Mouse (Mus musculus): Measurements from ENCODE around the gene Arfgef2. TPM values are rescaled to one million over a fixed set of nuclear protein-coding genes. Genes with fewer than 3 reads are reported as not detected.

Arfgef2 gene
- total RNA-seq (2014; rRNA removed) (26.3 and 27.8 TPM in 2 replicates), polyA plus RNA-seq (2015; fragmentation: Nextera tagmentation; extraction: Ambion mirVana) (3.1 and 3.4 TPM in 2 replicates)

- H3K27me3 ChIP-seq (ENCODE audit: insufficient read depth, low read length) = no peaks in the 10 kb centered on the region
- H3K27ac ChIP-seq (ENCODE audit: low read depth, low read length) = peak within 1 kb of the TSS; percentile 60
- DNase-seq (ENCODE audit: low spot score) = peak; percentile 88
- peaks cover 9% of the 10 kb centered on the region; the same call in 1 of the 2 replicates for H3K4me1 ChIP-seq (ENCODE audit: insufficient read depth, low read length)
- ATAC-seq (ENCODE audit: low FRiP score) = peak; percentile 89
- peak within 1 kb of the TSS; percentile 92 for H3K9ac ChIP-seq (replicated peaks; ENCODE audit: low read length, poor library complexity, severe bottlenecking)
- no peak; the same call in 1 of the 2 replicates for TF ChIP-seq CTCF (IDR thresholded peaks at IDR 0.05)
- WGBS = under 1% methylated on average over 50 of the region's 76 CpGs
- H3K9me3 ChIP-seq (ENCODE audit: low read length) = no peaks in the 10 kb centered on the region
- H3K4me3 ChIP-seq (ENCODE audit: low read depth, low read length) = peak within 1 kb of the TSS; percentile 79
- peak within 1 kb of the TSS; percentile 93 for H3K4me2 ChIP-seq (ENCODE audit: low read depth, low read length, poor library complexity, severe bottlenecking)
- H3K36me3 ChIP-seq (ENCODE audit: insufficient read depth, low read length) = no peaks in the 10 kb centered on the region
Measured at GRCm38 (mm10) chr2:166805250-166806172, at the start of gene Arfgef2. Gene Arfgef2 (plus strand): TSS chr2:166805588.

GRCm38 (mm10) chr2:166757969-166758368, 47.4 kb upstream of the Arfgef2 start:
- Histone ChIP-seq H3K36me3 (ENCODE audit: insufficient read depth, low read length) (no peaks in the 10 kb centered on the region), H3K4me2 (ENCODE audit: low read depth, low read length, poor library complexity, severe bottlenecking) (no peak overlapping the region), H3K9me3 (ENCODE audit: low read length) (no peaks in the 10 kb centered on the region), H3K4me3 (ENCODE audit: low read depth, low read length) (no peak overlapping the region), H3K4me1 (ENCODE audit: insufficient read depth, low read length) (no peaks in the 10 kb centered on the region), H3K27me3 (ENCODE audit: insufficient read depth, low read length) (no peaks in the 10 kb centered on the region), H3K9ac (replicated peaks; ENCODE audit: low read length, poor library complexity, severe bottlenecking) (no peak overlapping the region), H3K27ac (ENCODE audit: low read depth, low read length) (no peak overlapping the region)
- no peak for DNase-seq (ENCODE audit: low spot score)
- ATAC-seq (ENCODE audit: low FRiP score) = no peak
- 49% methylated on average over 3 of the region's 3 CpGs for WGBS
- TF ChIP-seq CTCF (IDR thresholded peaks at IDR 0.05) = no peak

GRCm38 (mm10) chr2:166764051-166764450, 41.3 kb upstream of the Arfgef2 start:
- Histone ChIP-seq H3K4me3 (ENCODE audit: low read depth, low read length) (no peak overlapping the region), H3K4me1 (ENCODE audit: insufficient read depth, low read length) (no peaks in the 10 kb centered on the region), H3K9me3 (ENCODE audit: low read length) (no peaks in the 10 kb centered on the region), H3K36me3 (ENCODE audit: insufficient read depth, low read length) (no peaks in the 10 kb centered on the region), H3K9ac (replicated peaks; ENCODE audit: low read length, poor library complexity, severe bottlenecking) (no peak overlapping the region), H3K4me2 (ENCODE audit: low read depth, low read length, poor library complexity, severe bottlenecking) (no peak overlapping the region), H3K27ac (ENCODE audit: low read depth, low read length) (no peak overlapping the region), H3K27me3 (ENCODE audit: insufficient read depth, low read length) (no peaks in the 10 kb centered on the region)
- TF ChIP-seq CTCF (IDR thresholded peaks at IDR 0.05) = no peak
- no peak for ATAC-seq (ENCODE audit: low FRiP score)
- DNase-seq (ENCODE audit: low spot score) = peak; percentile 6
- 11% methylated on average over 5 of the region's 5 CpGs for WGBS

GRCm38 (mm10) chr2:166767591-166767990, 37.8 kb upstream of the Arfgef2 start:
- H3K36me3 ChIP-seq (ENCODE audit: insufficient read depth, low read length) = no peaks in the 10 kb centered on the region
- DNase-seq (ENCODE audit: low spot score) = no peak
- no peak for TF ChIP-seq CTCF (IDR thresholded peaks at IDR 0.05)
- no peak overlapping the region for H3K4me2 ChIP-seq (ENCODE audit: low read depth, low read length, poor library complexity, severe bottlenecking)
- H3K27ac ChIP-seq (ENCODE audit: low read depth, low read length) = no peak overlapping the region
- H3K27me3 ChIP-seq (ENCODE audit: insufficient read depth, low read length) = no peaks in the 10 kb centered on the region
- no peaks in the 10 kb centered on the region for H3K9me3 ChIP-seq (ENCODE audit: low read length)
- no peak for ATAC-seq (ENCODE audit: low FRiP score)
- WGBS = 74% methylated on average over 9 of the region's 9 CpGs
- H3K4me3 ChIP-seq (ENCODE audit: low read depth, low read length) = no peak overlapping the region
- no peaks in the 10 kb centered on the region for H3K4me1 ChIP-seq (ENCODE audit: insufficient read depth, low read length)
- H3K9ac ChIP-seq (replicated peaks; ENCODE audit: low read length, poor library complexity, severe bottlenecking) = no peak overlapping the region

- H3K4me1 ChIP-seq (ENCODE audit: insufficient read depth, low read length) = no peaks in the 10 kb centered on the region
- no peak for TF ChIP-seq CTCF (IDR thresholded peaks at IDR 0.05)
- WGBS = 85% methylated on average over 11 of the region's 11 CpGs
- no peaks in the 10 kb centered on the region for H3K9me3 ChIP-seq (ENCODE audit: low read length)
- ATAC-seq (ENCODE audit: low FRiP score) = no peak
- no peak overlapping the region for H3K9ac ChIP-seq (replicated peaks; ENCODE audit: low read length, poor library complexity, severe bottlenecking)
- no peaks in the 10 kb centered on the region for H3K27me3 ChIP-seq (ENCODE audit: insufficient read depth, low read length)
- no peaks in the 10 kb centered on the region for H3K36me3 ChIP-seq (ENCODE audit: insufficient read depth, low read length)
- H3K27ac ChIP-seq (ENCODE audit: low read depth, low read length) = no peak overlapping the region
- DNase-seq (ENCODE audit: low spot score) = no peak
- H3K4me3 ChIP-seq (ENCODE audit: low read depth, low read length) = no peak overlapping the region
- H3K4me2 ChIP-seq (ENCODE audit: low read depth, low read length, poor library complexity, severe bottlenecking) = no peak overlapping the region
Measured at GRCm38 (mm10) chr2:166771396-166771795, 34.0 kb upstream of the Arfgef2 start.

GRCm38 (mm10) chr2:166773587-166773986, 31.8 kb upstream of the Arfgef2 start:
- H3K36me3 ChIP-seq (ENCODE audit: insufficient read depth, low read length) = no peaks in the 10 kb centered on the region
- WGBS = 74% methylated on average over 10 of the region's 10 CpGs
- no peak for TF ChIP-seq CTCF (IDR thresholded peaks at IDR 0.05)
- no peaks in the 10 kb centered on the region for H3K4me1 ChIP-seq (ENCODE audit: insufficient read depth, low read length)
- H3K9me3 ChIP-seq (ENCODE audit: low read length) = no peaks in the 10 kb centered on the region
- H3K4me2 ChIP-seq (ENCODE audit: low read depth, low read length, poor library complexity, severe bottlenecking) = no peak overlapping the region
- H3K27me3 ChIP-seq (ENCODE audit: insufficient read depth, low read length) = no peaks in the 10 kb centered on the region
- no peak overlapping the region for H3K4me3 ChIP-seq (ENCODE audit: low read depth, low read length)
- ATAC-seq (ENCODE audit: low FRiP score) = no peak
- H3K27ac ChIP-seq (ENCODE audit: low read depth, low read length) = no peak overlapping the region
- H3K9ac ChIP-seq (replicated peaks; ENCODE audit: low read length, poor library complexity, severe bottlenecking) = no peak overlapping the region
- no peak for DNase-seq (ENCODE audit: low spot score)

Data from midbrain, postnatal 0 days (tissue).